Mouse (Mus musculus): ENCODE data around the gene Dohh.

Gene Dohh

DNA sequence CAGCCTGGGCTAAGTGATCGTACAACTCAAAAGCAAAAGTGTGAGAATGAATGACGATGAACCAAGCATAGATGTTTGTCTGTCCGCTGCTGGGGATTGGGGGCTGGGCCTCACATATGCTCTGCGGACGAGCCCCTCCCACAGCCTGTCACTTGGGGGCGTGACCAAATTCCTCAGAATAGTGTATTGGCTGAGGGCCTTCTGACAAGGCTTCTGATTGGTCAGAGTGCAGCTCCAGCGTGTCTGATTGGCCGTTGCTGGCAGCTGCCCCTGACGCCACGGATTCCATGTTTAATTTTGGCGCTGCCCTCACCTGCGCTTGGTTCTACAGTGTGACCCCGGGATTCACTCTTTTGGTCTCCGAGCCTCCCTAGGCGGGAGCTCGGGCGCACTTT is 48.6 kb downstream of the Dohh start:
- in situ Hi-C loops (cut with MboI; ENCODE audit: low pct_unique_long_range_greater_than_20kb in 1 of 2, low sequenced_read_pairs in 2 of 2, unreplicated experiment in 1 of 2), result no loop called here

DNA sequence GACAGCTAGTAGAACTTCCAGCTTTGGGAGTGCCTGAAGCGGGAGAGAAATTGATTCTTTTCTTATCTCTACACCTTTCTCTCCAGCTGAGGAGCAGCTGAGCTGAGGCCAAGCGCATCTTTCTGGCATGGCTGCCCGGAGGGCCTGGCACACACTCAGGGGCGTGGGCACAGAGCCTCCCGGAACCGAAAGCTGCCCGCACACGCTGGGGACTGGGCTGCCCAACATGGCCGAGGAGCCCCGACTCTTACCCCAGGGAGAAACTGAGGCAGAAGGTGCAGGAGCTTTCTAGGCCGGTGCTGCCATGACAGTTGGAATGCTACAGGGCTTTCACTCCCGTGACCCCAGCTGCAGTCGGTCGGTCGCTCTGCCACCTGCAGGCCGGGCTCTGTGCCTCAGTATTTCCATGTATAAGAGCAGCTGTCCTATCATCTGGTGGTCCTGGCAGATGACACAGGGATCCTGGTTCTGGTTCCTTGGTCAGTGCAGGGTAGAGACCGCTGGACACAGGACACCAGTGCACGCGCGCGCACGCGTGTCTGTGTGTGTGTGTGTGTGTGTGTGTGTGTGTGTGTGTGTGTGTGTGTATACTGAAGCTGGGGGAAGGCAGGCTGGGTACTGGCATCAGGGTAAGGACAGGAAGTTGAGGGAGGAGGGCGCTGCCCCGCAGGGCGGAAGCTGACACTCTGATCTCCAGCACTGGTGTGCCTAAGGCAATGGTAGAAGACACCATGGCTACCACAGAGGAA is 49.5 kb downstream of the Dohh start:
- in situ Hi-C loops (cut with MboI; ENCODE audit: low pct_unique_long_range_greater_than_20kb in 1 of 2, low sequenced_read_pairs in 2 of 2, unreplicated experiment in 1 of 2), result no loop called here

GRCm38 (mm10) chr10:81434361-81435263 is 50.4 kb downstream of the Dohh start:
- in situ Hi-C loops (cut with MboI; ENCODE audit: low pct_unique_long_range_greater_than_20kb in 1 of 2, low sequenced_read_pairs in 2 of 2, unreplicated experiment in 1 of 2), result no loop called here

DNA sequence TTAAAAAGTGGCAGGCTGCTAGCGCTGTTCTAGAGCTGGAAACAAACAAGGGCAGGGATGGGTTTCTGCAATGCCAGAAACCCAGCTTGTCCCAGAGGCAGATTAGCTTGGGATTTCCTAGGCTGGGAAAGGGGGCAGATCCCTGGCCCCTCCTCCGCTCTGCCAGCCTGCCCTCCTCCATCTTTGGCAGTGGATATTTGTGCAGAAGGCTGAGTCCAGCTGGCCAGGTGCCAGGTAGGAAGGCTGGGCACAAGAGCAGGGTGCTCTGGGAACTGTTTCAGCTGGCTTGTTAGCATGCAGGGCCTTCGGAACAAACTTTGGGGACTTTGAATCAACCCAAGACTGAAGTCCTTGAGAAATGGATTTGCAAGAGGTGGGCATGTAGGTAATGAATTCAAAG is 51.2 kb downstream of the Dohh start:
- in situ Hi-C loops (cut with MboI; ENCODE audit: low pct_unique_long_range_greater_than_20kb in 1 of 2, low sequenced_read_pairs in 2 of 2, unreplicated experiment in 1 of 2), result no loop called here
